Mouse (Mus musculus): ENCODE measurements at regions not wholly inside any gene's neighbourhood (a gene's known extent, or its start where the extent isn't known, plus 50 kb on each side); places are given as distances from the start of the nearest gene placed in this dataset.
"Not testable (repeated sequence)": the region's sequence is repeated elsewhere in the genome, so short reads cannot be mapped to it uniquely, and the experiment has no call there.

DNA sequence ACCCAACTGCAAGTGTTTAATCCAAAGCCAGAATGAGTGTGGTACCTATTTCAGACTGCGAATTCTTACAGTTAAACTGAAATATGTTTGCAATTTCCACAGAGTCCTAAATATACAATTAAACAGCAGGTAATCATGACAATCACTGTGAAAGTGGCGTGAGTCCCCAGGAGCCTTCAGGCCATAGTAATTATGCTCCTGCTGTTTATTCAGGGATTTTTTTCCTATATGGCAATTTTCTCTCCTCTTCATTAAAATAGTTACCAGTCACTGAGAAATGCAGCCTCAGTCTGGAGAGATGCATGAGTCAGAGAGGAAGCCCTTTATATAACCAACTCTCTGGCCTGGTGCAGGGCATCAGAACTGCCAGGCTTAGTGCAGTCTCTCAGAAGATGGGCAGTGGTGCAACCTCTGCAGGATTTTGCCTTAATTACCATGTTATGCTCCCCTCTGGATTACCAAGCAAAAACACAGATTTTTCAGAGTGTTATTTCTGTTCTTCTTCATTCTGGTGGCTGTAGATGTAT, 304.6 kb downstream of the Nek10 start:
- no peak overlapping the region for H3K27ac ChIP-seq (ENCODE audit: low read depth, low read length)
- ATAC-seq: no peak
- no peaks in the 10 kb centered on the region for H3K9me3 ChIP-seq (ENCODE audit: control insufficient read depth, low read length)
- H3K4me3 ChIP-seq (ENCODE audit: low read length): no peak overlapping the region
- H3K9ac ChIP-seq (ENCODE audit: low read depth, low read length): no peak overlapping the region
- no peaks in the 10 kb centered on the region for H3K36me3 ChIP-seq (ENCODE audit: control insufficient read depth, insufficient read depth, low read length)
- no peaks in the 10 kb centered on the region for H3K4me1 ChIP-seq (ENCODE audit: control insufficient read depth, insufficient read depth, low read depth, low read length)
- H3K27me3 ChIP-seq (replicated peaks; ENCODE audit: control insufficient read depth, insufficient read depth, low read length): no peaks in the 10 kb centered on the region
- 70% methylated on average over 2 of the region's 2 CpGs for WGBS
- no peak overlapping the region for H3K4me2 ChIP-seq (ENCODE audit: low read length)

GRCm38 (mm10) chr14:15119745-15120144, 316.5 kb downstream of the Nek10 start:
- Histone ChIP-seq H3K4me2 (ENCODE audit: low read length) (no peak overlapping the region), H3K36me3 (ENCODE audit: control insufficient read depth, insufficient read depth, low read length) (no peaks in the 10 kb centered on the region), H3K4me1 (ENCODE audit: control insufficient read depth, insufficient read depth, low read depth, low read length) (no peaks in the 10 kb centered on the region), H3K9me3 (ENCODE audit: control insufficient read depth, low read length) (no peaks in the 10 kb centered on the region), H3K9ac (ENCODE audit: low read depth, low read length) (no peak overlapping the region), H3K27me3 (replicated peaks; ENCODE audit: control insufficient read depth, insufficient read depth, low read length) (no peaks in the 10 kb centered on the region), H3K27ac (ENCODE audit: low read depth, low read length) (no peak overlapping the region), H3K4me3 (ENCODE audit: low read length) (no peak overlapping the region)
- WGBS: 57% methylated on average over 2 of the region's 2 CpGs
- ATAC-seq: no peak

GRCm38 (mm10) chr14:15128157-15128556, 310.6 kb downstream of the Lrrc3b start:
- Histone ChIP-seq H3K4me3 (ENCODE audit: low read length) (no peak overlapping the region), H3K4me1 (ENCODE audit: control insufficient read depth, insufficient read depth, low read depth, low read length) (no peaks in the 10 kb centered on the region), H3K4me2 (ENCODE audit: low read length) (no peak overlapping the region), H3K9ac (ENCODE audit: low read depth, low read length) (no peak overlapping the region), H3K36me3 (ENCODE audit: control insufficient read depth, insufficient read depth, low read length) (no peaks in the 10 kb centered on the region), H3K27me3 (replicated peaks; ENCODE audit: control insufficient read depth, insufficient read depth, low read length) (no peaks in the 10 kb centered on the region), H3K9me3 (ENCODE audit: control insufficient read depth, low read length) (no peaks in the 10 kb centered on the region), H3K27ac (ENCODE audit: low read depth, low read length) (no peak overlapping the region)
- 67% methylated on average over 3 of the region's 3 CpGs for WGBS
- no peak for ATAC-seq

DNA sequence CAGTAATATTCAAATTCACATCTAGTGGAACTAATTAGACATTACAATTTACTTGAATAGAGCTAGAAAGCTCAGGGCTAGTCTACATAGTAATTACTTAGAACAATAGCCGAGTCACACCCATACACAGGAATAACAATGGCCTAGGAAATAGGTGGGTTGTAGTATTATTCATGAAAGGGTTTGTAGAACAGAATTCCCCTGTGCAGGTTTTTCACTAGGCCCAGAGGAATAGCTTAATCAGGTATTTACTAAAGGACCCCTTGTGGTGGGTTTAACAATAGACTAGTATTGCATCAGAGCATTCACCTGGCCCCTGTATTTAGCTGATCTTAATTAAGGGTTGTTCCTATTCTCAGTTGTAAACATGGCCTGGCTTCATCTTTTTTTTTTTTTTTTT, 297.9 kb downstream of the Lrrc3b start:
- H3K4me2 ChIP-seq (ENCODE audit: low read length); H3K9ac ChIP-seq (ENCODE audit: low read depth, low read length); H3K27me3 ChIP-seq (replicated peaks; ENCODE audit: control insufficient read depth, insufficient read depth, low read length); H3K36me3 ChIP-seq (ENCODE audit: control insufficient read depth, insufficient read depth, low read length); H3K27ac ChIP-seq (ENCODE audit: low read depth, low read length); H3K4me1 ChIP-seq (ENCODE audit: control insufficient read depth, insufficient read depth, low read depth, low read length); H3K4me3 ChIP-seq (ENCODE audit: low read length); H3K9me3 ChIP-seq (ENCODE audit: control insufficient read depth, low read length); ATAC-seq: not testable (repeated sequence)
- WGBS: 85% methylated on average over 1 of the region's 1 CpGs

GRCm38 (mm10) chr14:15142839-15143238, 295.9 kb downstream of the Lrrc3b start:
- H3K27ac ChIP-seq (ENCODE audit: low read depth, low read length): no peak overlapping the region
- no peaks in the 10 kb centered on the region for H3K27me3 ChIP-seq (replicated peaks; ENCODE audit: control insufficient read depth, insufficient read depth, low read length)
- H3K4me2 ChIP-seq (ENCODE audit: low read length): no peak overlapping the region
- H3K9ac ChIP-seq (ENCODE audit: low read depth, low read length): no peak overlapping the region
- no peak overlapping the region for H3K4me3 ChIP-seq (ENCODE audit: low read length)
- H3K4me1 ChIP-seq (ENCODE audit: control insufficient read depth, insufficient read depth, low read depth, low read length): no peaks in the 10 kb centered on the region
- H3K36me3 ChIP-seq (ENCODE audit: control insufficient read depth, insufficient read depth, low read length): no peaks in the 10 kb centered on the region
- WGBS: 83% methylated on average over 1 of the region's 1 CpGs
- H3K9me3 ChIP-seq (ENCODE audit: control insufficient read depth, low read length): 0 out of 2 replicates have a peak, but pooled peaks cover 2% of the 10 kb centered on the region
- ATAC-seq: no peak

DNA sequence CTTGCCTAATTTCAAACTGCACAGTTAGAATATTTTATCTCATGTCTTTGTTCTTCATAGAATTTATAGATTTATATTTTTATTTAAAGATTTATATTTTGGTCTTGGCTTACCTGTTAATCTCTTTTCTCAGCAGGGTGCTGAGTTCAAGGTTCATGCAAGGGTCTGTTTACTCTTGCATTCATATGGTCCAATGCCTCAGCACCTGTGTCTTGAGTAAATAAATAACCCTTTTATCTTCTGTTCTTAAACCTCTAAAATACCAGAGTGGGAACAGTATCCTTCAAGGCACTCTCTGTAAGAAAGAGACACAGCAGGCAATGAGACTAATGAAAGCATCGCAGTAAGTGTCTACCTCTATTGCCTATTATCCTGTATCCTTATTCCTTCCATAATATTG, 290.3 kb downstream of the Lrrc3b start:
- no peaks in the 10 kb centered on the region for H3K36me3 ChIP-seq (ENCODE audit: control insufficient read depth, insufficient read depth, low read length)
- no peak overlapping the region for H3K4me3 ChIP-seq (ENCODE audit: low read length)
- H3K9me3 ChIP-seq (ENCODE audit: control insufficient read depth, low read length): no peaks in the 10 kb centered on the region
- H3K27ac ChIP-seq (ENCODE audit: low read depth, low read length): no peak overlapping the region
- H3K27me3 ChIP-seq (replicated peaks; ENCODE audit: control insufficient read depth, insufficient read depth, low read length): no peaks in the 10 kb centered on the region
- H3K4me2 ChIP-seq (ENCODE audit: low read length): no peak overlapping the region
- WGBS: 84% methylated on average over 1 of the region's 1 CpGs
- ATAC-seq: no peak
- H3K9ac ChIP-seq (ENCODE audit: low read depth, low read length): no peak overlapping the region
- no peaks in the 10 kb centered on the region for H3K4me1 ChIP-seq (ENCODE audit: control insufficient read depth, insufficient read depth, low read depth, low read length)

All from hindbrain, embryonic 16.5 days (tissue).